Mouse (Mus musculus) hematopoietic stem cell, adult 5-6 weeks (primary cell): ENCODE results near the gene Tap2. TPM values are rescaled to one million over a fixed set of nuclear protein-coding genes. Genes with fewer than 3 reads are reported as not detected.
A peak's percentile ranks its signal among the peaks of the same experiment; 100 is the strongest.
"Not testable (repeated sequence)": the region's sequence is repeated elsewhere in the genome, so short reads cannot be mapped to it uniquely, and the experiment has no call there.

Experiments
- ATAC-seq, 2 experiments: fragments of 125-278 bp in 1 of 2; replicated peaks in 1 of 2; 2 replicates each; pipeline ENCODE4 v1.8.0; 2016 to 2017; ENCODE audit warnings: inconsistent platforms in 2 of 2, mild to moderate bottlenecking in 2 of 2, moderate number of reproducible peaks in 2 of 2, low read depth in 1 of 2, moderate TSS enrichment in 1 of 2; ENCODE audit not compliant: low FRiP score in 2 of 2, poor library complexity in 2 of 2, severe bottlenecking in 2 of 2, insufficient read depth in 1 of 2, low TSS enrichment in 1 of 2
- total RNA-seq: library from RNA; stranded (forward); fragments of 172-1452, 232-1000 nt; gene quantifications from 2 replicates; pipeline ENCODE4 v1.2.3, GENCODE M21; 2017

Tap2 gene
- total RNA-seq, 1 experiment from 2014 or later: 116 TPM

DNA sequence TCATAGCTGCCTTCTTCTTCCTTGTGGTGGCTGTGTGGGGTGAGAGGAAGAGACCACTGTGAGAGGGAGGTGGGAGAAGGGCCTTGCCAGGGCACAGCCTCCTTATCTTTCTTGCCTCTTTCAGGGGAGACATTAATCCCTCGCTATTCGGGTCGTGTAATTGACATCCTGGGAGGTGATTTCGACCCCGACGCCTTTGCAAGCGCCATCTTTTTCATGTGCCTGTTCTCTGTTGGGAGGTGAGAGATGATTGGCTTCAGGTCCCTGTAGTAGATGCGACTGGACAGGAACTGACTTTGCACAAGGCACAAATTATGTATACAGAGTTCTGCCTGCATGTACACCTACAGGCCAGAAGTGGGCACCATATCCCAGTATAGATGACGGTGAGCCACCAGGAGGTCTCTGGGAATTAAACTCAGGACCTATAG is 2.4 kb downstream of the Tap2 start:
- peak; percentile 26 to 57; a peak in 3 of 4 replicates for ATAC-seq

DNA sequence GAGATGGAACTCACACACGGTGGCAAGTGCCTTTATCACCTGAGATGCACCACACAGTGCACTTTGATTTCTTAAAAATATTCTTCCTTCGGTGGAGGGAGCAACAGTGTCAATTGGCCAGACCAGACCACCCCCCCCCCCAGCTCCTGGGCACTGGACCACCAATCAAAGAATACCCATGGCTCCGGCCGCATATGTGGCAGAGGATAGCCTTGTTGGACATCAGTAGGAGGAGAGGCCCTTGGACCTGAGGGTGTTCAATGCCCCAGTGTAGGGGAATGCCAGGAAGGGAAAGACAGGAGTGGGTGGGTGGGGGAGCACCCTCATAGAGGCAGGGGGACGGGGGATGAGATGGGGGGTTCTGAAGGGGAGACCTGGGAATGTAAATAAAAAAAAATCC is 3.4 kb downstream of the Tap2 start:
- no peak for ATAC-seq

DNA sequence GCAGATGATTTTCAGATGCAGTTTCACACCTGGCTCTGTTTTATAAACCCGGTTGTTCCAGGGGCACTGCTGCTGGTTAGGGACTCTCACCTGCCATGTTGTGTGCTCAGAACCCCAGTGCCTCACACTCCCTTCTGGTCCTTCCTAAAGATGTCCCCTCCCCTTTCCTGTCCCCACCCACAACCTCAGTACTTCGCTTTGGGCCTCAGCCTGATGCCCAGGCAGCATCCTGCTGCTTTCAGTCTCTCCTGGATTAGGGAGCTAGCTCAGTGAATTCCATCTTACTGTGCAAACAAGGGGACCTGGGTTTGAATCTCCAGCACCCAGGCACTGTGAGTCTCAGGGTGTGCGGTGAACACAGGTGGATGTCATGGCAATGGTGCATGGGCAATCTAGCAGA is 4.1 kb downstream of the Tap2 start:
- no peak for ATAC-seq

DNA sequence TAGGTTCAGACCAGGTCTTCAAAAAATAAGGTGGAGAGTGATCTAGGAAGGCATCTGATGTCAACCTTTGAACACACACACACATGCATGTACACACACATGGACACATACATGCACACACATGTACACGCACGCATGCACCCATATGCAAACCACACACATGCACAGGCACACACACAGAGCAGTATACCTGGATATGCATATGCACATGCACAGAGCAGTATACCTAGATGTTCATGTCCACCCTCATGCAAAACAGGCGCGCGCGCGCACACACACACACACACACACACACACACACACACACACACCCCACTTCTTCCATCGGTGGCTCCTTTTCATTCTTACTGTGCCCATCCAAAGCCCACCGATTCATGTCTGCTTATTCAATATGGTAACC is 4.5 kb downstream of the Tap2 start:
- ATAC-seq: no peak

DNA sequence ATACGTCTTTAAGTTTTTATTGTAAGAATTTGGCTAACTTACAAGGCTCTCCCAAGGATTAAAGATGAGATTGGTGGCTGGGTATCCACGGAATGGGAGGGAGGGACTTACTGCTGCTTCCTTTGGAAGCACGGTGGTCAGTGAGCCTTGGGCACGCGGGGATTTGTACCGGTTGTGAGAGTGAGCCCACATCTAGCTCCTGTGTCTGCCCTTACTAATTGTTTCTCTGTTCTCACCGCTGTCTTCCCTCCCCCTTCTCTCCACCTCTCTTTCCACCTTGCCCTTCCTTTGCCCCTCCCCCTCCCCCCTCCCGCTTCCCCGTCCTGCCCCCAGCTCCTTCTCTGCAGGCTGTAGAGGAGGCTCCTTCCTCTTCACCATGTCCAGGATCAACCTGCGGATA is 5.1 kb downstream of the Tap2 start:
- no peak for ATAC-seq

DNA sequence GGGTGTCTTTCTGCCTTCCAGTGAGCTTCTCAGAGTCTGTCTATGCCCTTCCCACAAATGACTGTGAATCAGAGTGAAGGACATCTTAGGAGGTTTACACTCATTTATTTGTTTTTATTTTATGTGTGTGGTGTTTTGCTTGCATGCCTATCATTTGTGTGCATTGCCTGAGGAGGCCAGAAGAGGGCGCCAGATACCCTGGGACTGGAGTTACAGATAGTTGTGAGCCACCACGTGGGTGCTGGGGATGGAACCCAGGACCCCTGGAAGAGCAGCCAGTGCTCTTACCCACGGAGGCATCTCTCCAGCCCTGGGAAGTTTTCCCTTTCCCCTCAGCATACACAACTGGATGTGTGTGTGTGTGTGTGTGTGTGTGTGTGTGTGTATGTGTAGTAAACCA is 6.4 kb downstream of the Tap2 start:
- ATAC-seq: no peak

DNA sequence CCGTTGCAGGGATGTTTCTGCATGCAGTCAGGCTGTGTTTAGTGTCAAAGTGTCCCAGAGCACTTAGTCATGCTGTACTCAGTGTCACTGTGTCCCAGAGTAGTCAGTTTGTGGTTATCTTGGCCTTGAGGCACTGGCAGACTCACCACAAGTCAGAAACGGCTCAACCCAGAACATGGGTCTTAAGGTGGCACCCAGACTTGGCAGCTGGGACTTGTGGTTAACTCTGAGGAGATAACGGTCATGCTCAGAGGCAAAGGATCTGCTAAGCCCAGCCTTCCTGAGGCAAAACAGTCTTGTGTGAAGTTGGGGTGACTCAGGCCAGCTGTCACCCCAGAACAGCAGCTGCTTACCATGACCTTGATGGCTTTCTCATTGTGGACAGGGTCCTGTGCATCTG is 7.3 kb downstream of the Tap2 start:
- peak; percentile 82 to 88 for ATAC-seq

DNA sequence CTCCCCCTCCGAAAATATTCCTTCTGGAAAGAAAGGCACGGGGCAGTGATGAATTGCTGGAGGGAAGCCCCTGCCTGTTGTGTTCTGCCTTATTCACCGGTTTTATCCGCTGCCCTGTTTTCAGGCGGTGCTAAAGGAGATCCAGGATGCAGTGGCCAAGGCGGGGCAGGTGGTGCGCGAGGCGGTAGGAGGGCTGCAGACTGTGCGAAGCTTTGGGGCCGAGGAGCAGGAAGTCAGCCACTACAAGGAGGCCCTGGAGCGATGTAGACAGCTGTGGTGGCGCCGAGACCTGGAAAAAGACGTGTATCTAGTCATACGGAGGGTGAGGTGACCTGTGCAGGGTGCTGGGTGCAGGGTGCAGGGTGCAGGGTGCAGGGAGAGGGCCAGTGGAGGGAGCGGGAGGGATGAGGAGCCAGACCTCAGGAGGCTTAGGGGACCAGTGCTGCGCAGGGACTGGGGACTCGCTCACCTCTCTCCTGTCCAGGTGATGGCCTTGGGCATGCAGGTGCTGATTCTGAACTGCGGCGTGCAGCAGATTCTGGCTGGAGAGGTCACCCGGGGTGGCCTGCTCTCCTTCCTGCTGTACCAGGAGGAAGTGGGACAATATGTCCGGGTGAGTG is 8.5 kb downstream of the Tap2 start:
- no peak for ATAC-seq

DNA sequence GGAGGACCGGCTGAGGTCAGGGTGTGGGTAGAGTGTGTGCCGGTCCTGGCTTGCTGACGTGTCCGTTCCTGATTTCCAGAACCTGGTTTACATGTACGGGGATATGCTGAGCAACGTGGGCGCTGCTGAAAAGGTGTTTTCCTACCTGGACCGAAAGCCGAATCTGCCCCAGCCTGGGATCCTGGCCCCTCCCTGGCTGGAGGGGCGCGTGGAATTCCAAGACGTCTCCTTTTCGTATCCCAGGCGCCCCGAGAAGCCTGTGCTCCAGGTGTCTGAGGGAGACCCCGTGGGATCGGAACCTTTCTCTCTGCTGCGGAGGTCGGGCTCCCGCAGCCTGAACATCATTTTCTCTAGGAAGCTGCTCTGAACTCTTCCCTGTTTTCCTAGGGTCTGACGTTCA is 10.6 kb downstream of the Tap2 start:
- ATAC-seq: no peak

DNA sequence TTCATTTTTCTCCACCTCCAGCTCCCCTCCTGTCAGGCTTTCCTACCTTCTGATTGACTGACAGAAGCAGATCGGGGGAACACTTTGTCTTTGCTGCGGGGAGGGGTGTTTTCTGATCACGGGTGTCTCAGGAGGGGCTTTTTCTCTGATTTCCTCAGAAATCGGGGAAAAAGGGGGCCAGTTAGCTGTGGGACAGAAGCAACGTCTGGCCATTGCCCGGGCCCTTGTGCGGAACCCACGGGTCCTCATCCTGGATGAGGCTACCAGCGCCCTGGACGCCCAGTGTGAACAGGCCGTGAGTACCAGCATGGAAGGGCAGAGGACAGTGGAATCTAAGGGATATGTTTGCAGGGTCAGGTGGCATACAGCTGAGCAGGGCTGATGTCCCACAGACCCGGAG is 11.8 kb downstream of the Tap2 start:
- no peak for ATAC-seq

DNA sequence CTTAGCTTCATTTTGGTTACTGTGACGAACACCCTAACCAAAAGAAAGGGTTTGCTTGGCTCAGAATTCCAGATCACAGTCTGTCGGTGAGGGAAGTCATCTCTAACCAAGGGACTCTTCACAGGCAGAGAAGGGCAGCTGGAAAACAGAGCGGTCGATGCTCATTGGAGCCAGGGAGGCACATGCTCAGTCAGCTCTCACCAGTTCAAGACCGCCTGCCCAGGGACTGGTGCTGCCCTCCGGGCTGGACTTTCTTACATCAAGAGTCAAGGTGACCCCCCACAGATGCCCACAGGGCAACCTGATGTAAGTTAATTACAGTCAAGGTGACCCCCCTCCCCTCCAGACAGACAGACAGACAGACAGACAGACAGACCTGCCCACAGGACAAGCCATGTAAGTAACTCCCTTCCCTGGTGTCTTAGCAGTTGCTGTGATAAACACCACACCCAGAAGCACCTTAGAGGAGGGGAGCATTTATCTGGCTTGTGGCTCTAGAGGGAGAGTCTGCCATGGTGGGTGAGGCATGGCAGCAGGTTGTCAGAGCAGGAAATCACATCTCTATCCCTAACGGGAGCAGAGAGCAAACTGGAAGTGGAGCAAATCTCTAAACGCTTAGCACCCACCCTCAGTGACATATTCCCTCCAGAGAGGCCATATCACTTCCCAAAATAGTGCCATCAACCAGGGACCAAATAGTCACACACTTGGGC is 14.0 kb downstream of the Tap2 start:
- ATAC-seq: no peak

DNA sequence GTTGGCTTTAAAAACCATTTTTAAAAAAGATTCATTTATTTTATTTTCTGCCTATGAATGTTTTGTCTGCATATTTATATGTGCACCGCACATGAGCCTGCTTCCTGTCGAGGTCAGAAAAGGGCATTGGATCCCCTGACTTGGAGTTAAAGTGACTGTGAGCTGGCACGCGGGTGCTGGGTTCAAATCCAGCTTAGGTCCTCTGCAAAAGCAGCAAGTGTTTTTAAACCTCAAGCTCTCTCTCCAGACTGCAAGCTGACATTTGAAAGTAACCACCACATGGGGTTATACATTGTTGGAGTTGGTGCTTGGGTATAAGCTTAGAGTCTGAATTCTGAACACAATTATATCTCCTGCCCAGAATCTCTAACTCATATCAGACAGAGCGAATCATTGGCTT is 14.7 kb downstream of the Tap2 start:
- no peak for ATAC-seq

DNA sequence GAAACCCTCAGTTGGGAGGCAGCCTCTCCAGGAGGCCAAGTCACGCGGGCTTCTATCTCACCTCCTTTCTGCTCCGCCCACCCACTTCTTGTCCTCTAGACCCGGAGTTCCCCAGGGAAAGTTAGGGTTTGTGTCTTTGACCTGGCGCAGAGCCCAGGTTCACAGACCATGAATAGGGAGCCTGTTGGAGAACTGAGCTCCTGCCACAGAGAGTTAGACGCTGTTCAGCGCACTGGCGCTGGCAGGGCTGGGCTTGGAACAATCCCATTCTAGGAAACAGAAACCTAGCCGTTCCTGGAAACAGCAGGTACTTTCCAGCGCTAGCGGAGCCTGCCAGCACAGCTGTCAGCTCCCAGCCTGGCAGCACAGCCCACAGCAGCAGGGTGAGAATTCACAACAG is 15.3 kb downstream of the Tap2 start:
- 0 out of 4 replicates have a peak, but pooled peaks have one; percentile 17 to 21 for ATAC-seq

DNA sequence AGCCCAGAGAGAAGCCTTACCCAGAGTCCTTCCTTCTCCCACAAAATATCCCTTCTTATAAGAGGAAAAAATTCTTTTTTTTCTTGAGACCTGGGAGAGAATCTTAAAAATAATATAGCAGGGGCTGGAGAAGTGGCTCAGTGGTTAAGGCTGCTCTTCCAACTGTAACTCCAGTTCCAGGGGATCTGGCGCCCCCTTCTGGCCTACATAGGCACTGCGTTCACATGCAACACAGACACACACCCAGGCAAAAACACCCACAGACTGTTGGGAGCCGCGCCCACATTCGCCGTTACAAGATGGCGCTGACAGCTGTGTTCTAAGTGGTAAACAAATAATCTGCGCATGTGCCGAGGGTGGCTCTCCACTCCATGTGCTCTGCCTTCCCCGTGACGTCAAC is 15.8 kb downstream of the Tap2 start:
- 0 out of 4 replicates have a peak, but pooled peaks of 1 of the 2 experiments have one; percentile 39 for ATAC-seq

DNA sequence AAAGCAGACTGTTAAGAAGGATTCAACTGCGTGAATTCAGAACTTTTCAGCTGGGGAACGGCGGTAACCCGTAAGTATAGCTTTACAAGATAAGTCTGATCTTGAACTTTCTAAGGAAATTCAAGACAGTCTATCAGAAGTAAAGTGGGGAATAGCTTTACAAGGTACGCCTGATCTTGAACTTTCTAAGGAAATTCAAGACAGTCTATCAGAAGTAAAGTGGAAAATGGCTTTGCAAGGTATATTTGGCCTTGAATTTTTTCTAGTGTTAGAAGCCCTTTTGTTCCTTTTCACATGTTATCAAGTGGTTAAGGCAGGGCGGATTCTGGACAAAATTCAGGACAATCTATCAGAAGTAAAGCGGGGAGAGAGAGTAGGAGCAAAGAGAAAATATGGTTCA is 16.5 kb downstream of the Tap2 start:
- not testable (repeated sequence) for ATAC-seq

DNA sequence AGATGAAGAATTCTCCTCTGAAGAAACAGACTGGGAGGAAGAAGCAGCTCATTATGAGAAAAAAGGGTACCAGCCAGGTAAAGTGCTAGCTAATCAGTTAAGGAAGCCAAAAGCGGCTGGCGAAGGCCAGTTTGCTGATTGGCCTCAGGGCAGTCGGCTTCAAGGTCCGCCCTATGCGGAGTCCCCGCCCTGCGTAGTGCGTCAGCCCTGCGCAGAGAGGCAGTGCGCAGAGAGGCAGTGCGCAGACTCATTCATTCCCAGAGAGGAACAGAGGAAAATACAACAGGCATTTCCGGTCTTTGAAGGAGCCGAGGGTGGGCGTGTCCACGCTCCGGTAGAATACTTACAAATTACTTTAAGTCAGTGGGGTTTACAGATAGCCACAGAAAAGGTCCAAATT is 17.1 kb downstream of the Tap2 start:
- not testable (repeated sequence) for ATAC-seq

DNA sequence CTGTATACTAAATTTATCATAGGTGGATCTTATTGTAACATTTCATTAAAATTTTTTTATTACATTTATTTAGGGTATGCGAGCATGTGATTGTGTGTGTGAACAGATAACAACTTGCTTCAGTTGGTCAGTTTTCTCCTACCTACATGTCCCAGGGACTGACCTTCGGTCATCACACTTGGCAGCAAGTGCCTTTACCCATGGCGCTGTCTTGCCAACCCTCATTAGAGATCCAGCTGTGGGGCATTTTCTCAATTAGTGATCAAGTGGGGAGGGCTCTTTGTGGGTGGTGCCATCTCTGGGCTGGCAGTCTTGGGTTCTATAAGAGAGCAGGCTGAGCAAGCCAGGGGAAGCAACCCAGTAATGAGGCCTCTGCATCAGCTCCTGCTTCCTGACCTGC is 21.5 kb downstream of the Tap2 start:
- no peak for ATAC-seq

DNA sequence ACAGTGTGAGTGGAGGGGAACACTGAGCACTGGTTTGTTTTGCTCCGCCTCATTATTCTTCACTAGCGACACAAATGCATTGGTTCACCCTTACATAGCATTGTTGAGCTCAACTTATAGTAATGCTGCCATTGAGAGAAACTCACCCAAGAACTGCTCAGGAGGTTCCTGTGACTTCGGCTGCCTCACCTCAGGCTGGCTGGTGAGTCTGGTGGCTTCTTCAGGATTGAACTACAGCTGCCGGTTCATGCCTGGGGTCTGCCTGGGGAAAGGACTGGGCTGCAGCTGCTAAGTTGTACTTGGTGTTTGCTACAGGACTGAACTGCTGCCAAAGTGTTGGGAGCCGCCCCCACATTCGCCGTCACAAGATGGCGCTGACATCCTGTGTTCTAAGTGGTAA is 22.1 kb downstream of the Tap2 start:
- ATAC-seq: no peak

DNA sequence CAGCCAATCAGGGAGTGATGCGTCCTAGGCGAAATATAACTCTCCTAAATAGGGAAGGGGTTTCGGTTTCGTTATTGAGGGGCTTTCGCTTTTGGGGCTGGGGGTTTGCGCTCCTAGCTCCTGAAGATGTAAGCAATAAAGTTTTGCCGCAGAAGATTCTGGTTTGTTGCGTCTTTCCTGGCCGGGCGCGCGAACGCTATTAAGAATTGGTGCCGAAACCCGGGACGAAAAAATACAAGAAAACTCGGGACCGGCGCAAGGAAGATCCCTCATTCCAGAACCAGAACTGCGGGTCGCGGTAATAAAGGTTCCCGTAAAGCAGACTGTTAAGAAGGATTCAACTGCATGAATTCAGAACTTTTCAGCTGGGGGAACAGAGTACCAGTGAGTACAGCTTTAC is 22.6 kb downstream of the Tap2 start:
- not testable (repeated sequence) for ATAC-seq
